Mouse (Mus musculus) brain, adult 2 months (tissue): ENCODE measurements around the gene Abca4.

ENCODE experiments used
- DNase-seq: peaks from one replicate; pipeline ENCODE4 v3.0.0; 2011; ENCODE audit warnings: low read depth, low spot score

Gene Abca4

DNA sequence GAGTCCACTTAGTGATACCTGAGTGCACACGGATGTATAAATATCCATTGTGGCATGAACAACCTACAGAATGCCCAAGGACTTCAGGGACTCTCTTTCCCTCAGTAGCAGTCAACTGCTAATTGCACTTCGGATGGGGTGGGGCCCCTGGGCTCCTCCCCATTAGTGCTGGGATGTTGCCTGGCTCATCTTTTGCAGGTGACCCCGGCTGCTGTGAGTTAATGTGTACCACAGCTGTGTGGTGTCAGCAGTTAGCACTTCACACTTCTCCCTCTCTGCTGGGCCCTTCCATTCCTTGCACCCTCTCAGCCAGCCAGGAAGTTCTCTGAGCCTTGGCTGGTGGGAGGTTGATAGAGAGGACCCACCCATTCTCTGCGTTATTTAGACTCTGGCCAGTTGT, 65.2 kb downstream of the Abca4 start:
- no peak for DNase-seq

- DNase-seq: peak; percentile 43
Measured at GRCm38 (mm10) chr3:122111141-122111981, 67.1 kb downstream of the Abca4 start.

DNA sequence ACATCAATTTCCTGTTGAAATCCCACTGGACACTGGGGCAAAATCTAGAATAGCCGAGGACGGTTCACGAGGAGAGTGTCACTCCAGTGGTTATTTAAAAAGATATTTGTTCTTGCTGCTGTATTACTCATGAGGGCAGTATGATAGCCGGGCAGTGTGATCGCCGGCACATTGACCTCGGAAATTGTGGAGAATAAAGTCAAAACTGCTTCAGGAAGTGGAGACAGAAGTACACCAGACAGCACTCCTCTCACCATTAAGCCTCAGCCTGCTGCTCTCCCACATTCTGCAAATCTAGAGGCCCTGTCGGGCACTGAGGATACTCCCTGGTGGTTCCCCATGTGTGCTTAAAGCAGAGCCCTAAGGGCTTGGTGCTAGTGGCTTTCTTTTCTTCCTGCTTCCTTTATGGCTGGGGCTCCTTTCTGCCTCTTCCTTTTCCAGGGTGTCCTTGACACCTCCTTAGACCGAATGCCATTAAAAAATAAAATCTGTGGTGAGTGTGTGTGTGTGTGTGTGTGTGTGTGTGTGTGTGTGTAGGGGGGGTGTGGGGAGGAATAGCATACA, 74.5 kb downstream of the Abca4 start:
- DNase-seq: no peak

- no peak for DNase-seq
Measured at GRCm38 (mm10) chr3:122119733-122120132, 75.5 kb downstream of the Abca4 start.

- DNase-seq: no peak
Measured at GRCm38 (mm10) chr3:122120217-122120616, 76.0 kb downstream of the Abca4 start.

- peak; percentile 82 for DNase-seq
Measured at GRCm38 (mm10) chr3:122122127-122122663, 78.0 kb downstream of the Abca4 start.

DNA sequence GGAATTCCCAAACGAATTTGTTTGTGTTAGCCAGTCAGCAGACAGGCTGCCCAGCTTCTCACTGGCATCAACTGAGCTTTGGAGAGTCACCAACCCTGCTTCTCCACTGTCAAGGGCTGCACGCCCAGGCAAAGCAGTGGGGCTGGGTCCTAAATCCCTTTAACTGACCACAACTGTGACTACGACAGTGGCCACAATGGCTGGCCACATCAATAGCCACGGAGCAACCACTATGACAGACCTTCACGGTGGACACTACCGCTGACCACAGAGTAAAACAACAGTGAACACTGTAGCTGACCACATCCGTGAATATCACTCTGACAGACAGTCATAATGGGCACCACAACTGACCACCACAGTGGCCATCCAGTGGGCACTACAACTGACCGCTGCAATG, 78.6 kb downstream of the Abca4 start:
- DNase-seq: no peak

GRCm38 (mm10) chr3:122128999-122129493, 84.8 kb downstream of the Abca4 start:
- DNase-seq: peak; percentile 28

DNA sequence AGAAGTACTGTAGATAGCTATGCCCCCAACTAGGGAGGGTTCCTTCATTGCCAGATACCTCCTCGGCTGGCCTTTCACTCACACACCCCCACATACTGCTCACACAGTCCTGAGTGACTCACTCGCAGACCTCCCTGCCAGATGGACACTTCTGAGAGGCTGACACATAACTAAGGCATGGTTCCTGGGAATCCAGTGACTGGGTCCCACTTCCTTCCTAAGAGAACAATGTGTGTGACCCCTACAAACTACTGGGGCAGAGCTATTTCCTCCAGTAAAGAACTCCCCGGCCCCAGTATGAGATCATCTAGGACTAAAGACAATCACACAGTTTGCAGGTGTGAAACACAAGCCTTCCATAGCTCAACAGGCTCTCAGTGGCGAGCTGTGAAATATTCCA, 86.5 kb downstream of the Abca4 start:
- peak; percentile 70 for DNase-seq

DNA sequence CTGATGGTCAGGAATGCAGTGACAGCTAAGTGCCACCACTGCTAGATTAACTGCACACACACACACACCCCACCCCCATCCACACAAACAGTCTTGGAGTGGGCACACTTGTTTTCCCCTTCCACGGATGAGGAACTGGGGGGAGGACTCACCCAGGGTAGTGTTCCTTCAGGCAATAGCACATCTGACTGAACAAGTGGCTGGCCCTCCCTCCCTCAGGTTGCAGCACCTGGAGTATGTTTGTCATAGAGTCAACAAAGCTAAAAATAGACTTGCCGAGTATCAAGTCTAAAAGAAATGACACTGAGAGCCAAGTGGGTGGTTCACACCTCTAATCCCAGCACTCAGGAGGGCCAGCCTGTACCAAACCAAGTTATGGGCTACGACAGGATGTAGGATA, 87.4 kb downstream of the Abca4 start:
- DNase-seq: peak; percentile 5

DNA sequence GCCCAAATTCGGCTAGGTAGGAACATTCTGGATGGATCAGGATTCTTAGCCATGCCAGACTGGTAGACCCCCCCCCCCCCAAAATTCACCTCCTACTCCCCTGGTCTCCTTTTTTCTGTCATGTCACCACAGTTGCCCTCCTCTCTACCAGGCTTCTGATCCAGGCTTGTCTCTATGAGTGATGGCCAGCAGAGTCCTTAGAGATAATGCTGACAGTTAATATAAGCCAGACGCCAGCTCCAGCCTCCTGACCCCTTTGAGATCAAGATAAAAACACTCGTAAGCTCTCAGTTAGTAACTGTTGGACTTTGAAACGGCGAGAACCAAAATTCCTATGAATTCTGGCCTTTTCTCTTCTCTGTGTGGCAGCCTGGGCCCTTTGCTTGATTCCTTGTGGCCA, 89.0 kb downstream of the Abca4 start:
- DNase-seq: no peak

DNA sequence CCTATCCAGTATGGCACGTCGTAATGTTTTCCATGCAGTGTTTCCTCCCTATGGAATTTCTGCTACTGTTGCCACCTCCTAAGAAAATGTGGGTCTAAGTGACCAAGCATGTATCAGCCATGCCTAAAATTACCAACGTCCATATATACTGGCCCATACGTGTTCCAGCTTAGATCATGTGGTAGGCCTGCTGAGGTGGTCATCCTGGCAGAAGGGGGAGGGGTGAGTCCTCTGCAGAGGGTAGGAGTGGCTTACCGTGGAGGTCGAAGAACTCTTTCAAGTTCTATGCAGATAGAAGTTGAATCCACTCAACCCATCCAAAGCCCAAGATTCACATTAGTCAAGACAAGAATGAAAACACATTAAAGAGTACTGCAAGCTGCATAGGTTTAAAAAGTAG, 89.6 kb downstream of the Abca4 start:
- DNase-seq: no peak

- DNase-seq: peak; percentile 79
Measured at GRCm38 (mm10) chr3:122140589-122141400, 96.6 kb downstream of the Abca4 start.

DNA sequence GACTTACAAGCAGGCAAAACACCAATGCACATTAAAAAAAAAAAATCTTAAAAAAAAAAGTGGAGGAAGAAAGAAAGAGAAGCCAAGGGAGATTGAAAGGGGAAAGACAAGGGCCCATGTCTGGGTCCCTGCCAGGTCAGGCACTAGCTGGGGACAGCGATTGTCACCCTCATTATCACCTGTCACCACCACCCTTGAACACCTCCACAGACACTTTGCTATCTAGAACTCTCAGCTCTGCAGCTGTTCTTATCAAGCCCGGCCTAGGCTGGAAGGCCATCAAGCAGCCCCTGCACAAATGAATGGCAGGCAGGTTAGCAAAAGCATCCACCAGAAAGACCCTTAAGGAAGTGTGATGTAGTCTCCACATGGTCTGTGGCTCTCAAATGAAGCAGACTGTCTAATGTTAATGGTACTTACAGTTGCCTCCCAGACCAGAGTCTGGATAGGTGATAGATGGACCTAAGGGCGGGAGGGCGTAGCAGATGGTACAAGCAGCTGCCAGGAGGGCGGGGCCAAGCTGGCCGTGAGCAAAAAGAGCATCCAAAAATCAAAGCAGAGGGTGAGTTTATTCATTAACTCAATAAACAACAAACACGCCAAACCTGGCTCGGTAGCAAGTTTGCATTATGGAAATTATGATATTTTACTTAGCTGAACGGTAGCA, 98.1 kb downstream of the Abca4 start:
- DNase-seq: no peak

DNA sequence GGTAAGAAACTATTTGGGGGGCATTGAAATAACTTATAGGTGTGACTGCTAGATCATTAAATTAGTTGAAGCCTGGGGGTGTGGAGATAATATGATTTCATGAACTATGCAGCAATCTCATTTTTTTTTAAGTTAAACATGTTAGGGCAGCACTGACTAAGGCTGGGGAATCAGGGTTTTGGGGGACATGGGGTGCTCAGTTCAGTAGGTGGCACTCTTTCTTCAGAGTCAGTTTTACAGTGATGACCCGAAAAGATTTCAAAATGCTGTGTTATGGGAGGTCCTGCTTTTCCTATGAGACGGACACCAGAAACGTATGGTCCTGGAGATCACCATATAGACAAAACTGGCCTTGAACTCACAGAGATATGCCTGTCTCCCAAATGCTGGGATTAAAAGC, 99.2 kb downstream of the Abca4 start:
- DNase-seq: no peak

GRCm38 (mm10) chr3:122145430-122145829, 101.2 kb downstream of the Abca4 start:
- DNase-seq: no peak

DNA sequence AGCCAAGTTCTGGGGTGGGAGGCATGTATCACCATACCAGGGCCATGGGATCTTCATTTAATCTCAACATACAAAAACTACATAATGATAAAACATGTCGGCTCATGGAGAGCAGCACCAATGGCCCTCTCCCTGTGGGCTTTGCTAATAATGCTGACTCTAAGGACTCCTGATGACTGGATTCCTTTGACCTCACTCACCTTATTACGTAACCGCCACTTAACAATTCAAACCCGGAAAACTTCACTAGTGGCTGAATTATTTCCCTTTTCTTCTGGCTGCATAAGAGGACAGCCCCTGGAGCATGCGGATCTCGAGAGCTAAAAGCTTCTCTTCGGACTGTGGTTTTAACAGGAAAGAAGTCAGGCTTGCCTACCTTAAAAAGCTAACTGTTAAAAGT, 106.6 kb downstream of the Abca4 start:
- DNase-seq: no peak

DNA sequence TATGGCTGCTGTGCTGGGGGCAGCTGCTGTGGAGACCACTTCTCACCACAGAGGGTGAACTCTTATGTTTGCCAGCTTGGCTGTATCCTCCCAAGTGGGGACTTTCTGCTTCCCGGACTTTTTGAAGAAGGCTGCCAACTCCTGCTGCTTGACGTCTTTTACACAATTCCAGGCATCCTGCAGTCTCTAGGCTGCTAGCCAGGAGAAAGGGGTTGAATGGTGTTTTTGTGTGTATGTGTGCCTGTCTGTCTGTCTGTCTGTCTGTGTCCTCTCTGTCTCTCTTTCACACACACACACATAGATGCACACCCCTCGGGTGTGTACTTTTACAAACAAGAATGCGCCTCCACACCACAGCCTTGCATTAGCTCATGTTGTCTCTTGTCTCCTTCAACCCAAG, 108.2 kb downstream of the Abca4 start:
- peak; percentile 26 for DNase-seq

GRCm38 (mm10) chr3:122154080-122154479, 109.8 kb downstream of the Abca4 start:
- DNase-seq: no peak

DNA sequence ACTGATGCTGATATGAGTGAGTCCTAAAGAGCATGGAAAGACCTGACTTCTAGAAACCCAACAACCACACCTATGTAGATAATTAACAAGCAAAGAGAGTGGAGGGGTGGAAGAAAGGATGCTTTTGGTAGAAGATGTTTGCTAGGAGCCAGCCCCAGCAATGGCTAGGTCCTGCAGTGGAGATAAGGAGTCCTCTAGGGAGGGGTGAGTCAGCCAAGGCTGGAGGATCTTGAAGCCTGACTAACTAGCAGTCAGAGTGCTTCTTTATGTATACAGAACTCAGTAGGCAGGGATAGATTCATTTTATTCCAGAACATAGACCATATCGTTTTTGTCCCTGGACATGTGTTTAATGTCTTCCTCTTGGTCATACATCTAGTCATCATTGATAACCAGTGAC, 115.2 kb downstream of the Abca4 start:
- no peak for DNase-seq

DNA sequence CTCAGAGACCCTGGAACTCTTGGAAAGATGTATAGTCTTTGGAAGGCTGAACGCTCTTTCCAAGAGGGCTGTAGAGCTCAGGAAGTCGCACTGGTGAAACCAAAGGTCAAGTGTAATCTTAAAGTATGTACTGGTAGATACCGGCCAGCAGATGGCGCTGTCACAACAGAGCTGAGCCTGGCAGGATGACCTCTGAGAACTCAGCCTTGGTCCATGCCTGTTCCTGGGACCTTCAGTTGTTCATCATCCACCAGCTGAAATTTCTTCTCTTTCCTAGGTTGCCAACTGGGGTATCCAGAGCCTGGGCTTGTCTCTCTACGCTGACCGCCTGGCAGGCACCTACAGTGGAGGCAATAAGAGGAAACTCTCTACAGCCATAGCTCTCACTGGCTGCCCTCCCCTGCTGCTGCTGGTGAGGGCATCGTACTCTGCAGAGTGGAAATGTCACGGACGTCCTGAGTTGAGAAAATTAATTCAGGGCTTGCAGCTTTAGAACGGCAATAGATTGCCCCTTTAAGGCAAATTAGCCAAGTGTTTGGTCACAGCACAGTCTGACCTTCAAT, 125.5 kb downstream of the Abca4 start:
- DNase-seq: peak; percentile 86
